Mouse (Mus musculus) midbrain, embryonic 11.5 days (tissue): ENCODE results near the gene Trub2. TPM values are rescaled to one million over a fixed set of nuclear protein-coding genes. Genes with fewer than 3 reads are reported as not detected.

ENCODE experiments used
- ATAC-seq: fragments of 200-750 bp; cut with Nextera tagmentation; 2 replicates; pipeline ENCODE4 v1.8.0; 2017; ENCODE audit warnings: moderate TSS enrichment, moderate library complexity; ENCODE audit not compliant: low FRiP score
- DNase-seq: peaks from one replicate; pipeline ENCODE4 v3.0.0; 2015; ENCODE audit warnings: low spot score; ENCODE audit errors: missing footprints
- H3K27ac ChIP-seq: fragments of 300-500 bp; sonication (generic); 2 replicates; pipeline ENCODE4 v1.5.1; 2014; ENCODE audit warnings: low read depth, low read length
- H3K27me3 ChIP-seq: fragments of 300-500 bp; sonication (generic); 2 replicates; pipeline ENCODE4 v1.6.1; 2014; ENCODE audit warnings: mild to moderate bottlenecking, low read length, moderate library complexity, mixed read lengths; ENCODE audit not compliant: control insufficient read depth, insufficient read depth
- H3K36me3 ChIP-seq: fragments of 300-500 bp; sonication (generic); 2 replicates; pipeline ENCODE4 v1.6.1; 2014; ENCODE audit warnings: mild to moderate bottlenecking, low read length, moderate library complexity, mixed read lengths; ENCODE audit not compliant: control insufficient read depth, insufficient read depth
- H3K4me1 ChIP-seq: fragments of 300-500 bp; sonication (generic); 2 replicates; pipeline ENCODE4 v1.6.1; 2014; ENCODE audit warnings: low read length; ENCODE audit not compliant: control insufficient read depth, insufficient read depth
- H3K4me2 ChIP-seq: fragments of 300-500 bp; sonication (generic); 2 replicates; pipeline ENCODE4 v1.6.1; 2014; ENCODE audit warnings: mild to moderate bottlenecking, moderate library complexity
- H3K4me3 ChIP-seq: fragments of 300-500 bp; sonication (generic); 2 replicates; pipeline ENCODE4 v1.5.1; 2014; ENCODE audit warnings: low read depth, low read length
- H3K9ac ChIP-seq: fragments of 300-500 bp; sonication (generic); 2 replicates; pipeline ENCODE4 v1.6.1; 2014; ENCODE audit warnings: low read length
- H3K9me3 ChIP-seq: fragments of 300-500 bp; sonication (generic); 2 replicates; pipeline ENCODE4 v1.6.1; 2016; ENCODE audit warnings: low read length; ENCODE audit not compliant: control insufficient read depth
- WGBS: fragments of 180-500 bp; shearing (Covaris S2); extraction: QIAGEN DNeasy Blood & Tissue Kit; methylation state at CpG from one replicate; pipeline ENCODE4 v1.1.7; 2014; 5-methylcytosine and 5-hydroxymethylcytosine counted together
- polyA plus RNA-seq: library from polyadenylated mRNA; unstranded; fragments of >200 nt; fragmentation: Nextera tagmentation; extraction: Ambion mirVana; gene quantifications from 2 replicates; pipeline ENCODE4 v1.2.1, GENCODE M21; 2014

The Trub2 gene
- polyA plus RNA-seq, 1 experiment from 2014 or later: 29.1 TPM

DNA sequence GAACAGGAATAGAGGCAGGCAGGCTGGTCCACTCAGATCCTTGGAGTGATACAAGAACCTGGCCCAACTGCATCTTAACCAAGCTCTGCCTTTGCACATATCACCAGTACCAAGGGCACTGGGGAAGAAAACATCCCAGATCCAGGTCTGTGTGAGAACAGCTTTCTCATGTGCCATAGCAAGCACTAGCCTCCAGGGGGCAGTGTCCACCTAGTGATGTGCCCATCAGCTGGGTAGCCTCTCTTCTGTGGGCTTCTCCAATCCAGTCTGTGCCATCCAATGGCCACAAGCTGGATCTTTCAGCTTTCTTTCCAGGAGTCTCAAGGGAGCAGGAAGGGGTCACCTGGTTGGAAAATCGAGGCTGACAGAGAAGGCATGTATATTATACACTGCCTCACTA, 23.5 kb downstream of the Trub2 start:
- H3K27me3 ChIP-seq: no peaks in the 10 kb centered on the region
- H3K9me3 ChIP-seq: no peaks in the 10 kb centered on the region
- H3K4me1 ChIP-seq: no peaks in the 10 kb centered on the region
- ATAC-seq (peak; percentile 62; the same call in 1 of the 2 replicates), DNase-seq (peak; percentile 96)
- H3K4me3 ChIP-seq: no peak overlapping the region
- no peak overlapping the region for H3K27ac ChIP-seq
- no peaks in the 10 kb centered on the region for H3K36me3 ChIP-seq
- no peak overlapping the region for H3K4me2 ChIP-seq
- no peak overlapping the region for H3K9ac ChIP-seq
- WGBS: 3% methylated on average over 1 of the region's 1 CpGs

DNA sequence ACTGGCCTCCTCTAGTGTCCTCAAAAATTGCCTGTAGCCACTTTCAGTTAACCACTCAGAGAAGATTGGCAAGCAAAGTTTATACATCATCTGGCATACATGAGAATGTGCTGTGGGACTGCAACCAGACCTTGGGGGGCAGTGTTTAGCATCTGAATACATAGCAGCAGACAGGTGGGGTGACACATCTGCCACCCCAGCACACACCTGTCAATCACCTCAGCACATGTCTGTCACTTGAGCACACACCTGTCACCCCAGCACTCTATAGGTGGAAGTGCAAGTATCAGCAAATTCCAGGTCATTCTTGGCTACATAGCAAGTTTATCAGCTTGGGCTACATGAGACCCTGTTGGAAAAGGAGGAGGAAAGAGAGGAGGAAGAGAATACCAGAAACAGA, 32.6 kb downstream of the Trub2 start:
- Histone ChIP-seq H3K9ac (no peak overlapping the region), H3K27me3 (peaks cover 21% of the 10 kb centered on the region), H3K9me3 (no peaks in the 10 kb centered on the region; the same call in 1 of the 2 replicates), H3K27ac (no peak overlapping the region), H3K4me3 (no peak overlapping the region), H3K36me3 (no peaks in the 10 kb centered on the region), H3K4me2 (no peak overlapping the region), H3K4me1 (peaks cover 8% of the 10 kb centered on the region)
- no peak for DNase-seq
- ATAC-seq: no peak

DNA sequence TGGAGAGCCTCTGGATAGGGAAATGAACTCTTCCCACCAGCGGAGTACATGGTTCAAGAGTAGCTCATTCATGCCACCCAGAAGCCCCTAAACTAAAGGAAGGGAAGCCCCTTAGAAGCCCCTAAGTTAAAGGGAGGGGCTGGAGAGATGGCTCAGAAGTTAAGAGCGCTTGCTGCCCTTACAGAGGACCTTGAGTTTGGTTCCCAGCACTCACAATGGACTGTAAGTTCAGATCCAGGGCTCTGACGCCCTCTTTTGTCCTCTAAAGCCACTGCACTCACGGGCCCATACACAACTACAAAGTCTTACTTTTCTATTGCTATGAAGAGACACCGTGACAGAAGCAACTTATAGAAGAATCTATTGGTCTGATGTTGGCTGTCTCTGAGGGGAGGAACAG, 35.9 kb downstream of the Trub2 start:
- Histone ChIP-seq H3K4me1 (peaks cover 10% of the 10 kb centered on the region), H3K27me3 (peaks cover 29% of the 10 kb centered on the region), H3K9me3 (no peaks in the 10 kb centered on the region; the same call in 1 of the 2 replicates), H3K4me2 (no peak overlapping the region), H3K27ac (no peak overlapping the region), H3K9ac (no peak overlapping the region), H3K36me3 (no peaks in the 10 kb centered on the region), H3K4me3 (no peak overlapping the region)
- DNase-seq (no peak), ATAC-seq (no peak)
- 89% methylated on average over 5 of the region's 5 CpGs for WGBS

DNA sequence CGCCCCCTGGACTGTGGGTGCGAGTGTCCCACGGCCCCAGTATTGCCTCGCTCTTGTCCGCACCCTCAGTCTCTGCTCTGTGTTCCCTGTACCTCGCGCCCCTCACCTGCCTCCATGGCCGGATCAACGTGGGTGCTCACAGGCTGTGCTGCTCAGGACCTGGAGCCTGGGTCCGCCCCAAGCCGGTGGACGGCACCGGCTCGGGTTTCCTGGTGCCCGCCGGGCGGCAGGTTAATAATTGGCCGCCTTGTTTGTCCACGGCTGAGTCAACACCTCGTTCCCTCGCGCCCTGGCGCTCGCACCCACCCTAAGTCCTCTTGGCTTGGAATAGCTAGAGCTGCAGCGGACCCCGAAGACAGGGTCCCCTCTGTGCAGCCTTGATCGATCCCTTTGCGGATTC, 36.8 kb downstream of the Trub2 start, which contains the start of gene Gm13420:
Gm13420 (minus strand) TSS at position 189 of the 400 bp plus-strand sequence.
- 6% methylated on average over 28 of the region's 28 CpGs for WGBS
- Histone ChIP-seq H3K27me3 (peaks cover 38% of the 10 kb centered on the region), H3K9ac (peak within 1 kb of the TSS; percentile 39; the same call in 1 of the 2 replicates), H3K9me3 (no peaks in the 10 kb centered on the region; the same call in 1 of the 2 replicates), H3K4me2 (peak within 1 kb of the TSS; percentile 34), H3K27ac (no peak within 1 kb of the TSS), H3K4me3 (no peak within 1 kb of the TSS), H3K4me1 (peaks cover 15% of the 10 kb centered on the region), H3K36me3 (no peaks in the 10 kb centered on the region)
- ATAC-seq (no peak), DNase-seq (no peak)

DNA sequence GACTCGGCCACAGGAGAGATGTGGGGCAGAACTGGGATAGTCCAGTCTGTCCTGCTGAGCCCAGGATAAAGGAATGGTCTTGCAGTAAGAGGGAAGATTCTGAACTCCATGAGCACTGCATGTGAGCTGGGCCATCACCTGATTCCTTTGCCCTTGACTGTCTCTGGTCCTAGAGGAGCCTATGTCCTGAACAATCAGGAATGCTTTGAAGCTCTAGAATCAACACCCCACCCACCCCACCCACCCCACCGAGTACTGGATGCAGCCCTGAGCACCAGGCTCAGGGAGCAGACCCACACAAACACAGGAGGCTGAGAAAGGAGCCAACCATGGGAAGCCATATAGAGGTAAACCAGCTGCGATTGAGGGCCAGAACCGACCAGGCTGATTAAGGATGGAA, 39.8 kb downstream of the Trub2 start:
- ATAC-seq: no peak
- no peak overlapping the region for H3K4me2 ChIP-seq
- no peaks in the 10 kb centered on the region; the same call in 1 of the 2 replicates for H3K9me3 ChIP-seq
- no peak overlapping the region for H3K4me3 ChIP-seq
- no peaks in the 10 kb centered on the region for H3K36me3 ChIP-seq
- peak; percentile 87 for DNase-seq
- no peak overlapping the region for H3K27ac ChIP-seq
- no peak overlapping the region for H3K9ac ChIP-seq
- H3K4me1 ChIP-seq: peaks cover 15% of the 10 kb centered on the region
- 84% methylated on average over 4 of the region's 4 CpGs for WGBS
- H3K27me3 ChIP-seq: peaks cover 40% of the 10 kb centered on the region

DNA sequence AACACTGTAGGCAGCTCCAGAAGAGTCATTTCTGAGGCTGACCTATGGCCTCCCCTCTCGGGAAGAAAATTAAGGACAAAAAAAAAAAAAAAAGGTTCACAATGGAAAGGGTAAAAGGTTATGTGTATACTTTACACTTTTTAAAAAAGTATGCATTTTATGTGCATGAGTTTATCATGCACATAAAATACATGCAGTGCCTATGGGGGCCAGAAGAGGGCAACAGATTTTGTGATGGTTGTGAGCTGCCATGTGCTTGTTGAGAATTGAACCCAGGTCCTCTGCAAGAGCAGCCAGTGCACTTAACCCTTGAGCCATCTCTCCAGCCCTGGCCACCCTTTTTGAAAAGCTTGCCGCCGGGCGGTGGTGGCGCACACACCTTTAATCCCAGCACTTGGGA, 40.5 kb downstream of the Trub2 start:
- DNase-seq (no peak), ATAC-seq (no peak)
- Histone ChIP-seq H3K9ac (no peak overlapping the region), H3K4me3 (no peak overlapping the region), H3K36me3 (no peaks in the 10 kb centered on the region), H3K4me2 (peak overlapping the region; percentile 67; the same call in 1 of the 2 replicates), H3K9me3 (no peaks in the 10 kb centered on the region; the same call in 1 of the 2 replicates), H3K27ac (no peak overlapping the region), H3K4me1 (peaks cover 15% of the 10 kb centered on the region), H3K27me3 (peaks cover 37% of the 10 kb centered on the region)
- WGBS: 52% methylated on average over 5 of the region's 5 CpGs

DNA sequence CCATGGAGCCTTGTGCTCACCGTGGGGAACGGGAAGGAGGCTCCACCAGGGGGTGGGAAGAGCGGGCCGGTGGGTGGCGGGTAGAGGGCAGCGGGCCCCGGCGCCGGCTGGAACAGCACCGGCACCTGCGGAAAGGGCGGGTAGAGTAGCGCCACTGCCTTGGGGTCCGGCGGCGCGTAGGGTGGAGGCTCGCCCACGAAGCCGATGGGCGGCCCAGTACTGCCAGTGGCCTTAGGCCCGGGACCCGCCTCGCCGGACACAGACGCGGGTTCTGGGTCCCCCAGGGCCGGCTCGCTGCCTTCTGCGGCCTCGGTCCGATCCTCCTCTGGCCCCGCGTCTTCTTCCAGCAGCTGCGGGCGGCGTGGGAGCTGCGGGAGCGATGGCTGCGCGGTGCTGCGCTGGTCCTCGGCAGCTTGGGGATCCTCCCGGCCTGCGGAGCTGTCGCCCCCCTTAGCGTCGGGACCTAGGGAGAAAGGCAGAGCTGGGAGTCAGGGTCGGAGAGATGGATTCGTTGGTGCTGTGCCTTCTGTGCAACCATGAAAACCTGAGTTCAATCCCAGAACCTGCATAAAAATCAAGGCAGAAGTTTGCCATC, 41.0 kb downstream of the Trub2 start:
- H3K4me3 ChIP-seq: peak overlapping the region; percentile 31
- no peak overlapping the region for H3K27ac ChIP-seq
- peaks cover 15% of the 10 kb centered on the region for H3K4me1 ChIP-seq
- peak overlapping the region; percentile 61 for H3K9ac ChIP-seq
- H3K36me3 ChIP-seq: no peaks in the 10 kb centered on the region
- peaks cover 35% of the 10 kb centered on the region for H3K27me3 ChIP-seq
- H3K4me2 ChIP-seq: peak overlapping the region; percentile 67
- DNase-seq: peak; percentile 87
- no peak for ATAC-seq
- H3K9me3 ChIP-seq: no peaks in the 10 kb centered on the region
- WGBS: 2% methylated on average over 49 of the region's 50 CpGs

DNA sequence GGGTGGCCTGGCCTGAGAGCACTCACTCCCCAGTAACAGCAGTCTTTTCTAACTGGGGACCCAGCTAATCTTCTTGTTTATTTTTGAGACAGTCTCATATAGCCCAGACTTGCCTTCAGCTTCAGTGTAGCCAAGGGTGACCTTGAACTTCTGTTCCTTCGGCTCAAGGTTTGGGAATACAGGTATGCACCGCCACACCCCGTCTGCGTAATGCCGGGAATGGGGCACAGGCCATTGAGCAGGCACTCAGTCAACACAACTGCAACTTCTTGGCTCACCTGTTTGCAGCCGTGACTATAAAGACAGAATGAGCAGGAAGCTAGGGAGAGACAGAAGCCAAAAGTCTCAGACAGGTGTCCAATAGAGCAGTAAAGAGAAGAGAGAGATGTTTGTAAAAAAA, 44.0 kb downstream of the Trub2 start:
- H3K9ac ChIP-seq: no peak overlapping the region
- H3K27me3 ChIP-seq: peaks cover 14% of the 10 kb centered on the region
- H3K4me1 ChIP-seq: peaks cover 6% of the 10 kb centered on the region
- H3K4me2 ChIP-seq: no peak overlapping the region
- no peaks in the 10 kb centered on the region for H3K9me3 ChIP-seq
- 0 out of 2 replicates have a peak, but pooled peaks cover 2% of the 10 kb centered on the region for H3K36me3 ChIP-seq
- ATAC-seq: no peak
- WGBS: 90% methylated on average over 6 of the region's 6 CpGs
- H3K27ac ChIP-seq: no peak overlapping the region
- no peak overlapping the region for H3K4me3 ChIP-seq
- no peak for DNase-seq

DNA sequence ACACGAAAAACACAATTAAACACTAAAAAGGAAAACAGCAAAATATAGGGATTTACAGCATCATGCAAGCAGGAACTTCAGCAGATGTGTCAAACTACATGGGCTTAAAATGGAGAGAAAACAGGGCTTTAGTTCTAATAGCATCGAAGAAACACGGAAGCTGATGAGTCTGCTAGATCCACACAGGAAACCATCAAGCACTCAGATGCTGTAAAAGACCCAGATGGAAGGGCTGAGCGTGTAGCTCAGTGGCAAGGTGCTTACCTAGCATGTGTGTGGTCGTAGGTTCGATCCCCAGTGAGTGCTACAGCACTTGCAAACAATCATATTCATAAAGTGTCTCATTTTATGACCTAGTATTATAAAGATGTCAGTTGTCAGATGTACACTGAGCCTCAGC, 47.1 kb downstream of the Trub2 start:
- Histone ChIP-seq H3K27ac (no peak overlapping the region), H3K4me2 (no peak overlapping the region), H3K36me3 (peaks cover 6% of the 10 kb centered on the region), H3K4me1 (no peaks in the 10 kb centered on the region), H3K4me3 (no peak overlapping the region), H3K27me3 (no peaks in the 10 kb centered on the region), H3K9ac (no peak overlapping the region), H3K9me3 (no peaks in the 10 kb centered on the region)
- DNase-seq: no peak
- no peak for ATAC-seq
- WGBS: 92% methylated on average over 6 of the region's 6 CpGs
